Mouse (Mus musculus) embryonic facial prominence, embryonic 12.5 days (tissue): ENCODE measurements around the gene Cldn13. TPM values are rescaled to one million over a fixed set of nuclear protein-coding genes. Genes with fewer than 3 reads are reported as not detected.
"Not testable (repeated sequence)": the region's sequence is repeated elsewhere in the genome, so short reads cannot be mapped to it uniquely, and the experiment has no call there.

Experiments
- ATAC-seq: fragments of 200-750 bp; cut with Nextera tagmentation; 2 replicates; pipeline ENCODE4 v1.8.0; 2017; ENCODE audit not compliant: insufficient number of reproducible peaks, insufficient read depth, low FRiP score, low TSS enrichment
- H3K27ac ChIP-seq: fragments of 300-500 bp; sonication (generic); 2 replicates; pipeline ENCODE4 v1.5.1; 2016; ENCODE audit warnings: mild to moderate bottlenecking
- H3K27me3 ChIP-seq: fragments of 300-500 bp; sonication (generic); 2 replicates; pipeline ENCODE4 v1.6.1; 2016; ENCODE audit warnings: mild to moderate bottlenecking, moderate library complexity
- H3K36me3 ChIP-seq: fragments of 300-500 bp; sonication (generic); 2 replicates; pipeline ENCODE4 v1.6.1; 2016; ENCODE audit warnings: mild to moderate bottlenecking
- H3K4me1 ChIP-seq: fragments of 300-500 bp; sonication (generic); 2 replicates; pipeline ENCODE4 v1.6.1; 2016
- H3K4me2 ChIP-seq: fragments of 300-500 bp; sonication (generic); replicated peaks from 2 replicates; pipeline ENCODE4 v1.6.1; 2016; ENCODE audit warnings: mild to moderate bottlenecking, moderate library complexity
- H3K4me3 ChIP-seq: fragments of 300-500 bp; sonication (generic); 2 replicates; pipeline ENCODE4 v1.5.1; 2016; ENCODE audit warnings: mild to moderate bottlenecking
- H3K9ac ChIP-seq: fragments of 300-500 bp; sonication (generic); 2 replicates; pipeline ENCODE4 v1.6.1; 2016; ENCODE audit warnings: mild to moderate bottlenecking, moderate library complexity
- H3K9me3 ChIP-seq: fragments of 300-500 bp; sonication (generic); 2 replicates; pipeline ENCODE4 v1.6.1; 2016; ENCODE audit warnings: mild to moderate bottlenecking, moderate library complexity
- WGBS: fragments of 180-500 bp; shearing (Covaris S2); methylation state at CpG from one replicate; pipeline ENCODE4 v1.1.7; 2016; 5-methylcytosine and 5-hydroxymethylcytosine counted together
- polyA plus RNA-seq: library from polyadenylated mRNA; unstranded; fragments of >200 nt; fragmentation: Nextera tagmentation; extraction: Ambion mirVana; gene quantifications from 2 replicates; pipeline ENCODE4 v1.2.1, GENCODE M21; 2016

Cldn13 gene
- 2.4 and 2.9 TPM in 2 replicates for polyA plus RNA-seq

DNA sequence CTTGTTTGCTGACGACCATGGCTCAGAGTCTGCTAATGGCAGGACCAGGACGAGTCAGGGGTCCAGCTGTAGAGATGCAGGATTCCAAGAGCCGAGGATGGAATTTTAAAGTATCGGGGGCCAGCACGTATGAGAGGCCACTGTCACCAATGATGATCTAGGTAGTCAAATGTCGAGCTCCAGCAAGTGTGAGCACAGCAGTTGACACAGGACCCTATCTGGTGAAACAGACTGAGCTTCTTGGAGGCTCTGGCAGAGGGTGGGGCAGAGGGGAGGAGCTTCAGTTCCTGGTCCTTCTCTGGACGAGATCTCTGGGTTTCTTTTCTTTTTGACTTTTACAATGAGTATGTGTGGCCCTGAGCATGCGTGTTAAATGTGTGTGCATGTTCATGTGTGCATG lies at the start of gene Cldn13:
Cldn13 (minus strand) TSS at position 216 of the 400 bp plus-strand sequence.
- H3K36me3 ChIP-seq, result no peaks in the 10 kb centered on the region
- no peaks in the 10 kb centered on the region for H3K27me3 ChIP-seq
- WGBS, result 76% methylated on average over 8 of the region's 8 CpGs
- no peaks in the 10 kb centered on the region for H3K4me1 ChIP-seq
- H3K9ac ChIP-seq, result no peak within 1 kb of the TSS
- H3K9me3 ChIP-seq, result no peaks in the 10 kb centered on the region
- H3K4me3 ChIP-seq, result no peak within 1 kb of the TSS
- ATAC-seq, result no peak
- H3K4me2 ChIP-seq, result no peak within 1 kb of the TSS
- no peak within 1 kb of the TSS for H3K27ac ChIP-seq

DNA sequence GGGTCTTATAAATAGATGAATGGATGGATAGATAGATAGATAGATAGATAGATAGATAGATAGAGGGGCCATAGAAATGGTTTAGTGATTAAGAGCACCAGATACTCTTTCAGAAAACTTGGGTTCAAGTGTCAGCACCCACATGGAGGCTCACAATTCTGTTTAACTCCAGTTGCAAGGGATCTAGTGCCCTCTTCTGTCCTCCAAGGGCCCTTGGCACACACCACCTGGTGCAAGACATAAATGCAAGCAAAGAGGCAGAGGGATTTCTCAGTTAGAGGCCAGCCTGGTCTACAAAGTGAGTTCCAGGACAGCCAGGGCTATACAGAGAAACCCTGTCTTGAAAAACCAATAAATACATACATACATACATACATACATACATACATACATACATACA lies 49.3 kb upstream of the Cldn13 start:
- H3K27me3 ChIP-seq, H3K9me3 ChIP-seq, H3K27ac ChIP-seq, H3K9ac ChIP-seq, H3K4me2 ChIP-seq, H3K36me3 ChIP-seq, H3K4me1 ChIP-seq, ATAC-seq, H3K4me3 ChIP-seq: not testable (repeated sequence)

DNA sequence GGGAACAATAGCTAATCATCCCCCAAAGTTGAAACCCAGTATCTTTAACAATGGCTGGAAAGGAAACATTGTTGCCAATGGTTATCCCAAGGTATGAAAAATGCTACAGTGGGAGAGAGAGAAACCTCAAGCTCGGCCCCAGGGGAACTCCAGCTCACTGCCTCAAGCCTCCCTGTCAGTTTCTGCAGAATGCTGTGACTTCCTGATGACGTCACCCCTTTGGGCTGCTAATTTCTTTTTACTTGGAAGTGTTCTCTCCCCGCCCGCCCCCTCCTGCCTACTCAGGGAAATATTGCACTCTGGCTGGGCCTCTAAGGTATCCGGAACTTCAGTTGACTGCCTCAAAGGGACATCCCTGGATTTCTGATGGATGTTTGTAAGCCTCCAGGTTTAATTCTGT lies 48.2 kb upstream of the Cldn13 start:
- H3K4me2 ChIP-seq, result no peak overlapping the region
- no peak overlapping the region for H3K27ac ChIP-seq
- no peaks in the 10 kb centered on the region for H3K9me3 ChIP-seq
- H3K4me3 ChIP-seq, result no peak overlapping the region
- H3K27me3 ChIP-seq, result no peaks in the 10 kb centered on the region
- no peak for ATAC-seq
- WGBS, result 36% methylated on average over 5 of the region's 5 CpGs
- no peaks in the 10 kb centered on the region for H3K36me3 ChIP-seq
- H3K9ac ChIP-seq, result no peak overlapping the region
- H3K4me1 ChIP-seq, result 0 out of 2 replicates have a peak, but pooled peaks cover 5% of the 10 kb centered on the region

DNA sequence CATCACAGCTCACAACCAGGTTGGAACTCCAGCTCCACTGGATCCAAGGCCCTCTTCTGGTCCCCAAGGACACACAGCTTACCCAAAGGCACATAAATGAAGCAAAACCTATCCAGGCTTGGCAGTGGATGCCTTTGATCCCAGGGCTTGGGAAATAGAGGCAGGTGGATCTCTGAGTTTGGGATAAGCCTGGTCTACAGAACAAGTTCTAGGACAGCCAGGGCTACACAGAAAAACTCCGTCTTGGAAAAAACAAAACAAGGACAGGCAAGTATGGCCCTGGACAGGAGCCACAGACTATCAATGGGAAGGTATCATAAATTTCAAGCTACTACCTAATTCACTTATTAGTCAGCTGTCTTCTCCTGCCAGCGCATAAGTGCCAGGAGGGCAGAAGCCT lies 46.2 kb upstream of the Cldn13 start:
- Histone ChIP-seq H3K9me3 (no peaks in the 10 kb centered on the region), H3K36me3 (no peaks in the 10 kb centered on the region), H3K4me2 (no peak overlapping the region), H3K27ac (no peak overlapping the region), H3K27me3 (no peaks in the 10 kb centered on the region; the same call in 1 of the 2 replicates), H3K9ac (no peak overlapping the region), H3K4me1 (0 out of 2 replicates have a peak, but pooled peaks cover 5% of the 10 kb centered on the region), H3K4me3 (no peak overlapping the region)
- 91% methylated on average over 2 of the region's 2 CpGs for WGBS
- no peak for ATAC-seq

DNA sequence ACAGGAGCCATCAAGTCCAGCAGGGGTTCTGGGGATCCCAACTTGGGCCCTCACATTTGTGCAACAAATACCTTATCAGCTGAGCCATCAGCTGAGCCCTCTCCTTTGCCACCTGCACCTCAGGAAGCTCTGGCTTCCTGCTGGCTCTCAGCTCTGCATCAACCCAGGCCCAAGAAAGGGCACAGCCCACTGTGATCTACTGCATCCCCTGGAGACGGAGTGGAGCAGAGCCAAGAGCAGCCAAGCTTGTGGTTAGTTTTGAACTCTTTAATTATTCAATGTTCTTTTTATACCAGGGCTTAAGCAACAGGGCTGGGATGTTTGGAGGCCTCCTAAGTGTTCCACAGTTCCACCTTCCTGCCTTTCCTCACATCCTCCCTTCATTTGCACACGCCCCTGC lies 45.1 kb upstream of the Cldn13 start:
- 69% methylated on average over 2 of the region's 2 CpGs for WGBS
- no peaks in the 10 kb centered on the region for H3K36me3 ChIP-seq

DNA sequence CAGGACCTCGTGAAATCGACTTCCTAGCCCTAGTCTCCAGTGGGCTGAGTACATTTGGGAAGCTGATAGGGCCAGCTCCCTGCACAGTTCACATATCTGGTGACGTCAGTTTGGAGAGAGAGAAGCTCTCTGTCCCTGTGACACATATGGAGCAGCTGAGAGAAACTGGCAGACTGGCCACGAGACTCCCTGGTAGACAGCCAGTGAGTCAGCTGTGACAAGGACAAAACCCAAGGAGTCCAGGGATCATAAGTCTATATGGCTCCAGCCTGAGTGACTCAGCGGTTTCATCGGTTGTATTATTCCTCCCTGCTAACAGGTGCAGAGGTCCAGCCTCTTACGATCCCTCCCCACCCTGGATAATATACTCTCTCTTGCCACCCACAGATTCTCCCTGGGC lies 43.8 kb upstream of the Cldn13 start:
- no peaks in the 10 kb centered on the region for H3K4me1 ChIP-seq
- H3K27me3 ChIP-seq, result no peaks in the 10 kb centered on the region; the same call in 1 of the 2 replicates
- H3K36me3 ChIP-seq, result no peaks in the 10 kb centered on the region
- WGBS, result 71% methylated on average over 7 of the region's 7 CpGs
- no peaks in the 10 kb centered on the region for H3K9me3 ChIP-seq
- H3K27ac ChIP-seq, result no peak overlapping the region
- no peak overlapping the region for H3K4me3 ChIP-seq
- H3K9ac ChIP-seq, result no peak overlapping the region
- ATAC-seq, result no peak
- H3K4me2 ChIP-seq, result no peak overlapping the region

More for the DNA sequence above, 45.1 kb upstream of the Cldn13 start:
- no peaks in the 10 kb centered on the region for H3K4me1 ChIP-seq
- H3K4me3 ChIP-seq, result no peak overlapping the region
- no peak overlapping the region for H3K9ac ChIP-seq
- H3K27me3 ChIP-seq, result no peaks in the 10 kb centered on the region; the same call in 1 of the 2 replicates
- no peak for ATAC-seq
- no peak overlapping the region for H3K4me2 ChIP-seq
- no peaks in the 10 kb centered on the region for H3K9me3 ChIP-seq
- no peak overlapping the region for H3K27ac ChIP-seq

DNA sequence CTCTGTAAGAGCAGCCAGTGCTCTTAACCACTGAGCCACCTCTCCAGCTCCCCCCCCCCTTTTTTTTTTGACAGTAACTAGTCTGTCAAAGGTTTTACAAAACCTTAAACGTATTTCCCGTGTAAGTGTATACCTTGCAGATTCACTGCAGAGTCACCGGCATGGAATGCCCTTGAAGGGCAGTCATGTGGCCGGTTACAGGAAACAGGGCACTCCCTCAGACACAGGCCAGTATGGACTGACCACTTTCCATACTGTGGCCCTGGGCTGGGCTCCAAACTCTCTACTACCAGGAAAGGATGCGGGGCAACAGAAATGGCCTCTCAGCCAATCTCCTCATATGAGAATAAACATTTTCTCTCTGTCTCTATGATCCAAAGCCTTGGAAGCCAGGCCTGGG lies 40.2 kb upstream of the Cldn13 start:
- H3K27me3 ChIP-seq, result peaks cover 8% of the 10 kb centered on the region; the same call in 1 of the 2 replicates
- H3K4me2 ChIP-seq, result no peak overlapping the region
- H3K4me3 ChIP-seq, result no peak overlapping the region
- ATAC-seq, result no peak
- H3K27ac ChIP-seq, result no peak overlapping the region
- no peaks in the 10 kb centered on the region for H3K36me3 ChIP-seq
- peaks cover 9% of the 10 kb centered on the region for H3K4me1 ChIP-seq
- H3K9me3 ChIP-seq, result no peaks in the 10 kb centered on the region
- no peak overlapping the region for H3K9ac ChIP-seq
- WGBS, result 75% methylated on average over 5 of the region's 5 CpGs

DNA sequence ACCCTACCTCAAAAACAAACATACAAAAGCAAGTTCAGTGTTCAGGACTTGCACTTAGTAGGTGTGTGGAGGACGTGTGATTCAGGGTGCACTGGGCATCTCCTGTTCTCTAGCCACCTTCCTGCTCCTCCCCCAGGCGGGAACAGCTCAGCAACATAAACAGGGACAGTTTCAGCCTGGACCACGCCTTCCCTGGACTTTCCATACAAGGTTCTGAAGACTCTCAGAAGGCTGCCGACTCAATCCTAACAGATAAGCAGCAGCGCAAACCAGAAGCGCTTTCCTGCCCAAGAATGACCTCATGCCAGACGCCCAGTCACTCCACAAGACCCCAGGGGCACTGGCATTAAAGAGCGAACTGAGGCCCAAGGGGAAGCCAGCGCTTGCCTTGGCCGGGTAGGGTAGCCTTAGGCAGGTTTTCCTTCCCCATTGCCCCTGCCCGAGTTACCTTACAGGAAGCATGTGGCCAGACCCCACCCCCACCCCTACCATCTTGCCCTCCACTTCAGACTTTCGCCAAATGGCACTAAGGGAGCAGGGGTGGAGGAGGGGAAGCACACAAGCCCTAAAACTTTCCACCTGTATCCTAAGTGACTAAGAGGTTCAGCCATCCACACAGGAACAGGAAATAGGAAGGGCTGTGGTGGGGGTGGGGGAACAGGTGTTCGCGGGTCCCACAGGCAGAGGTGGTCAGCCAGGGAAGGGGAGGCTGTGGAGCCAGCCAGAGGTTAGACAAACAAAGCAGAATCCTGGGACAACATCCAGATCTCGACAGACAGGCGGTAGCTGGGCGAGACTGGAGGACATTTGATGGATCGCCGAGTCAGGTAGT lies 35.9 kb upstream of the Cldn13 start:
- no peaks in the 10 kb centered on the region for H3K36me3 ChIP-seq
- no peak for ATAC-seq
- no peak overlapping the region for H3K9ac ChIP-seq
- no peaks in the 10 kb centered on the region for H3K9me3 ChIP-seq
- no peak overlapping the region for H3K4me2 ChIP-seq
- WGBS, result 29% methylated on average over 19 of the region's 19 CpGs
- H3K4me1 ChIP-seq, result peaks cover 13% of the 10 kb centered on the region
- 0 out of 2 replicates have a peak overlapping the region, but pooled peaks have one; percentile 42 for H3K27ac ChIP-seq
- H3K27me3 ChIP-seq, result peaks cover 29% of the 10 kb centered on the region
- no peak overlapping the region for H3K4me3 ChIP-seq

DNA sequence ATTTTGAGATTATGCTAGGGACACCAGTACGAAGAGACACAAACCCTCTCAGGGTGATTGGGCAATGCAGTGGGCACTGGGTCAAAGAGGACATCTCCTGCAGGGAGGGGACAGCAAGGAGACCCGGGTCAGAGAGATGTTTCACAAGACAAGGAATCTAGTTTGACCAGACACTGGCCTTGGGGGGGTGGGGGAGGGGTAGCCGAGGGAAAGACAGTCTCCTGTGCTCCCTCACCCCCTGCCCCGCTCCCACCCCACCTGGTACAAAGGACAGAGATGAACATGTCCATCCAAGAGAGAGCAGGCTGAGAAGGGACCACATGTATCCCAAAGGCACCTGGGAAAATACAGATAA lies 32.7 kb upstream of the Cldn13 start:
- H3K4me3 ChIP-seq, result no peak overlapping the region
- WGBS, result 53% methylated on average over 4 of the region's 4 CpGs
- no peak overlapping the region for H3K4me2 ChIP-seq
- H3K36me3 ChIP-seq, result no peaks in the 10 kb centered on the region
- H3K9me3 ChIP-seq, result no peaks in the 10 kb centered on the region
- H3K27ac ChIP-seq, result no peak overlapping the region
- no peak for ATAC-seq
- peaks cover 13% of the 10 kb centered on the region for H3K4me1 ChIP-seq
- no peak overlapping the region for H3K9ac ChIP-seq
- H3K27me3 ChIP-seq, result peaks cover 49% of the 10 kb centered on the region

DNA sequence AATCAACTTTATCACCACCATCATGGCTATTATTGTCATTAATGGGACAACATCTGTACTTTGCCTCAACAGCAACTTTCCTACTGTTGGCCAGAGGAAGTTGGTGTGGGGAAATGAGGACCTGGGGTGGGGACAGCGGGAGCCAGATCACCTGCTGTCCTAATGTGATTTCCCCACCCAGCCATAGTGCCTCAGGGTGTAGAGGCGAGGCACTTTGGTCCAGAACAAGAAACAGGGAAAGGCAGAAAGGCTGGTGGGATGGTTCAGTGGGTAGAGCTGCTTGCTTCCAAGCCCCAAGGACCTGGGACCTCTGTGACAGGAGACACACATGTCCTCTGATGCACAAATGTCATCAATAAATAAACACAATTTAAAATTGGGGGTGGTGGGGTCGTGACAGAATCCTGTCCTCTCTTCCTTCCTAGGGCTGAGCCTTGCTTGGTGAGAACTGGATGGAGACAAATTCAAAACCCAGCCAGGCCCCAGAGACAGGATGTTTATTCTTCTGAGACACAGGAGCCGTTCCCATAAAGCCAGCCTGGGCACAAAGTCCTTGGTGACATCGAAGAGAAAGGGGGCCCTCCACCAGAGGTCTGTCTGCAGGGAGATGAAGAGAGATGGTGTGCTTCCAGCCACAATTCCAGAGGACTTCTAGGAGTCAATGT lies 32.2 kb upstream of the Cldn13 start:
- no peaks in the 10 kb centered on the region for H3K9me3 ChIP-seq
- no peak overlapping the region for H3K4me3 ChIP-seq
- H3K4me2 ChIP-seq, result no peak overlapping the region
- H3K4me1 ChIP-seq, result peaks cover 13% of the 10 kb centered on the region
- no peak overlapping the region for H3K9ac ChIP-seq
- H3K36me3 ChIP-seq, result no peaks in the 10 kb centered on the region
- peaks cover 49% of the 10 kb centered on the region for H3K27me3 ChIP-seq
- 45% methylated on average over 5 of the region's 5 CpGs for WGBS
- ATAC-seq, result no peak
- no peak overlapping the region for H3K27ac ChIP-seq

DNA sequence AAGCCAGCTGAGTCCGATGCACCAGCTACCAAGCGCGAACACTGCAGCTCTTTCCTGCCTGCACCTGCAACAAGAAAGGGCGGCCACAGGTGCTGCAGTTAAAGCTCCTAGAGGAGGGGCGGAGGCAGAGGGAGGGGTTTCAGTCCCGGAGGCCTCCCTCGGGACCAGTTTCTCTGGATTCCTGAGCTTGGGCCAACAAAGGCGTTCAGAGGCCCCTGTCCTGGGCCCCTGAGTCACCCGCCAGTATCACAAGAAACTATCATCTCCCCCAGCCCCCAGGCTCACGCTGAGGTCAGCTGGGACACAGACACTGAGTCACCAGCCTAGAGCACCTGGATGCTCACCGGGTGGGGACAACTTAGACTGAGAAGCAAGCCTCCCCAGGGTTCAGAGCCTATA lies 31.5 kb upstream of the Cldn13 start, which contains the start of gene Cldn4:
Cldn4 (minus strand) TSS at position 78 of the 399 bp plus-strand sequence.
- 5% methylated on average over 11 of the region's 11 CpGs for WGBS
- Histone ChIP-seq H3K27me3 (peaks cover 49% of the 10 kb centered on the region), H3K9ac (peak within 1 kb of the TSS; percentile 41), H3K36me3 (no peaks in the 10 kb centered on the region), H3K27ac (peak within 1 kb of the TSS; percentile 63; the same call in 1 of the 2 replicates), H3K4me3 (peak within 1 kb of the TSS; percentile 30), H3K9me3 (no peaks in the 10 kb centered on the region), H3K4me2 (peak within 1 kb of the TSS; percentile 33), H3K4me1 (peaks cover 13% of the 10 kb centered on the region)
- peak; percentile 18; the same call in 1 of the 2 replicates for ATAC-seq
